In genomic region chr3:105892572-105893495, GRCm38 (mm10) we compare ENCODE assay signal across 8 mouse cellular contexts. TPM values are rescaled to one million over a fixed set of nuclear protein-coding genes. Genes with fewer than 3 reads are reported as not detected.
DNase-seq lines count a peak whose midpoint lies in the region; ATAC-seq and TF ChIP-seq lines count a peak whose summit lies in the region.

No protein-coding gene starts in this region.

- H3K9me3 ChIP-seq in embryonic facial prominence, embryonic 14.5 days (ENCODE audit: control insufficient read depth, low read length) = no peaks in the 10 kb centered on the region
- no peaks in the 10 kb centered on the region for H3K9me3 ChIP-seq in lung, embryonic 15.5 days
- H3K9me3 ChIP-seq in stomach, postnatal 0 days (ENCODE audit: control insufficient read depth, low read length) = no peaks in the 10 kb centered on the region
- H3K9me3 ChIP-seq in forebrain, postnatal 0 days (ENCODE audit: low read length) = no peaks in the 10 kb centered on the region
- H3K9me3 ChIP-seq in neural tube, embryonic 15.5 days (replicated peaks) = no peaks in the 10 kb centered on the region
- H3K9me3 ChIP-seq in hindbrain, embryonic 13.5 days = no peaks in the 10 kb centered on the region

- TF ChIP-seq EP300 in stomach, postnatal 0 days (optimal IDR thresholded peaks at IDR 0.05) = no peak

- H3K4me2 ChIP-seq in embryonic facial prominence, embryonic 14.5 days (ENCODE audit: low read depth, low read length) = no peak overlapping the region
- H3K4me2 ChIP-seq in lung, embryonic 15.5 days = no peak overlapping the region
- H3K4me2 ChIP-seq in stomach, postnatal 0 days (replicated peaks; ENCODE audit: low read depth) = no peak overlapping the region
- H3K4me2 ChIP-seq in forebrain, postnatal 0 days (ENCODE audit: low read depth) = no peak overlapping the region
- H3K4me2 ChIP-seq in neural tube, embryonic 15.5 days = no peak overlapping the region
- no peak overlapping the region for H3K4me2 ChIP-seq in hindbrain, embryonic 13.5 days

- 74% methylated on average over 19 of the region's 19 CpGs for WGBS in embryonic facial prominence, embryonic 14.5 days
- WGBS in lung, embryonic 15.5 days = 73% methylated on average over 19 of the region's 19 CpGs
- 73% methylated on average over 19 of the region's 19 CpGs for WGBS in stomach, postnatal 0 days
- WGBS in forebrain, postnatal 0 days = 92% methylated on average over 19 of the region's 19 CpGs
- WGBS in neural tube, embryonic 15.5 days = 86% methylated on average over 19 of the region's 19 CpGs
- 88% methylated on average over 19 of the region's 19 CpGs for WGBS in hindbrain, embryonic 13.5 days

- no peak overlapping the region for H3K9ac ChIP-seq in embryonic facial prominence, embryonic 14.5 days (ENCODE audit: low read depth, low read length)
- H3K9ac ChIP-seq in lung, embryonic 15.5 days = no peak overlapping the region
- no peak overlapping the region for H3K9ac ChIP-seq in stomach, postnatal 0 days (ENCODE audit: low read length)
- no peak overlapping the region for H3K9ac ChIP-seq in forebrain, postnatal 0 days
- no peak overlapping the region for H3K9ac ChIP-seq in neural tube, embryonic 15.5 days (replicated peaks)
- H3K9ac ChIP-seq in hindbrain, embryonic 13.5 days = no peak overlapping the region

- ATAC-seq in embryonic facial prominence, embryonic 14.5 days (ENCODE audit: low read depth) = no peak
- no peak for ATAC-seq in lung, embryonic 15.5 days (ENCODE audit: borderline replicate concordance, extremely low read depth, low FRiP score, low TSS enrichment)
- ATAC-seq in stomach, postnatal 0 days (ENCODE audit: low FRiP score, low TSS enrichment) = no peak
- no peak for ATAC-seq in forebrain, postnatal 0 days
- no peak for ATAC-seq in neural tube, embryonic 15.5 days (ENCODE audit: low FRiP score)
- ATAC-seq in hindbrain, embryonic 13.5 days (ENCODE audit: low FRiP score) = no peak

- peaks cover 21% of the 10 kb centered on the region for H3K4me1 ChIP-seq in embryonic facial prominence, embryonic 14.5 days (ENCODE audit: control insufficient read depth, insufficient read depth, low read length)
- peaks cover 31% of the 10 kb centered on the region for H3K4me1 ChIP-seq in lung, embryonic 15.5 days
- H3K4me1 ChIP-seq in stomach, postnatal 0 days (replicated peaks; ENCODE audit: control insufficient read depth, insufficient read depth) = peaks cover 11% of the 10 kb centered on the region
- no peaks in the 10 kb centered on the region for H3K4me1 ChIP-seq in forebrain, postnatal 0 days (ENCODE audit: insufficient read depth)
- no peaks in the 10 kb centered on the region for H3K4me1 ChIP-seq in neural tube, embryonic 15.5 days
- peaks cover 6% of the 10 kb centered on the region; the same call in 1 of the 2 replicates for H3K4me1 ChIP-seq in hindbrain, embryonic 13.5 days (replicated peaks)

- no peaks in the 10 kb centered on the region for H3K27me3 ChIP-seq in embryonic facial prominence, embryonic 14.5 days (replicated peaks; ENCODE audit: control insufficient read depth, insufficient read depth, low read length)
- no peaks in the 10 kb centered on the region for H3K27me3 ChIP-seq in lung, embryonic 15.5 days
- no peaks in the 10 kb centered on the region for H3K27me3 ChIP-seq in stomach, postnatal 0 days (ENCODE audit: control insufficient read depth, insufficient read depth, low read length)
- H3K27me3 ChIP-seq in forebrain, postnatal 0 days (ENCODE audit: insufficient read depth, low read length) = no peaks in the 10 kb centered on the region
- no peaks in the 10 kb centered on the region for H3K27me3 ChIP-seq in neural tube, embryonic 15.5 days (replicated peaks)
- H3K27me3 ChIP-seq in hindbrain, embryonic 13.5 days = no peaks in the 10 kb centered on the region

- H3K4me3 ChIP-seq in embryonic facial prominence, embryonic 14.5 days (ENCODE audit: low read depth, low read length) = no peak overlapping the region
- H3K4me3 ChIP-seq in lung, embryonic 15.5 days = no peak overlapping the region
- H3K4me3 ChIP-seq in stomach, postnatal 0 days (ENCODE audit: low read depth, low read length) = no peak overlapping the region
- H3K4me3 ChIP-seq in forebrain, postnatal 0 days (ENCODE audit: low read depth, low read length) = no peak overlapping the region
- H3K4me3 ChIP-seq in neural tube, embryonic 15.5 days (replicated peaks) = no peak overlapping the region
- H3K4me3 ChIP-seq in hindbrain, embryonic 13.5 days = no peak overlapping the region

- peak; percentile 23 for DNase-seq in kidney, adult 11 months
- DNase-seq in kidney, postnatal 14 days = no peak
- peak; percentile 43 for DNase-seq in embryonic facial prominence, embryonic 14.5 days (ENCODE audit: low spot score)
- DNase-seq in stomach, postnatal 0 days (ENCODE audit: low spot score) = peak; percentile 22
- DNase-seq in forebrain, postnatal 0 days = no peak

- no peak for TF ChIP-seq CTCF in stomach, postnatal 0 days (IDR thresholded peaks at IDR 0.05; ENCODE audit: low read depth)
- TF ChIP-seq CTCF in forebrain, postnatal 0 days (IDR thresholded peaks at IDR 0.05; ENCODE audit: low read depth) = no peak

- H3K36me3 ChIP-seq in embryonic facial prominence, embryonic 14.5 days (ENCODE audit: control insufficient read depth, insufficient read depth, low read length) = no peaks in the 10 kb centered on the region
- no peaks in the 10 kb centered on the region for H3K36me3 ChIP-seq in lung, embryonic 15.5 days
- H3K36me3 ChIP-seq in stomach, postnatal 0 days (ENCODE audit: control insufficient read depth, insufficient read depth, low read length) = no peaks in the 10 kb centered on the region
- H3K36me3 ChIP-seq in forebrain, postnatal 0 days (ENCODE audit: insufficient read depth) = no peaks in the 10 kb centered on the region
- no peaks in the 10 kb centered on the region for H3K36me3 ChIP-seq in neural tube, embryonic 15.5 days
- no peaks in the 10 kb centered on the region for H3K36me3 ChIP-seq in hindbrain, embryonic 13.5 days

- H3K27ac ChIP-seq in embryonic facial prominence, embryonic 14.5 days (replicated peaks; ENCODE audit: low read depth, low read length) = no peak overlapping the region; the same call in 1 of the 2 replicates
- peak overlapping the region; percentile 59 for H3K27ac ChIP-seq in lung, embryonic 15.5 days
- peak overlapping the region; percentile 35 for H3K27ac ChIP-seq in stomach, postnatal 0 days (replicated peaks)
- no peak overlapping the region for H3K27ac ChIP-seq in forebrain, postnatal 0 days (ENCODE audit: low read depth, low read length)
- no peak overlapping the region for H3K27ac ChIP-seq in neural tube, embryonic 15.5 days (replicated peaks)
- no peak overlapping the region for H3K27ac ChIP-seq in hindbrain, embryonic 13.5 days

RNA-seq across cellular contexts. Expression of gene Tmigd3, which starts 22.1 kb away (rescaled TPM):
- 0.68 and 0.89 TPM in 2 replicates for polyA plus RNA-seq in embryonic facial prominence, embryonic 14.5 days (2014; fragmentation: Nextera tagmentation; extraction: Ambion mirVana)
- 0.25 and 0.47 TPM in 2 replicates for polyA plus RNA-seq in lung, embryonic 15.5 days (2015; fragmentation: Nextera tagmentation; extraction: Ambion mirVana)
- polyA plus RNA-seq in stomach, postnatal 0 days (2015; fragmentation: Nextera tagmentation; extraction: Ambion mirVana) = 0.17 and 0.36 TPM in 2 replicates
- 1.4 TPM in 1 of 2 replicates, not detected in the other for total RNA-seq in forebrain, postnatal 0 days (2014; rRNA removed)
- 0.21 TPM in 1 of 2 replicates, not detected in the other for polyA plus RNA-seq in forebrain, postnatal 0 days (2015; fragmentation: Nextera tagmentation; extraction: Ambion mirVana)
- not detected in 2 replicates for polyA plus RNA-seq in neural tube, embryonic 15.5 days (2015; fragmentation: Nextera tagmentation; extraction: Ambion mirVana)
- not detected in 2 replicates for polyA plus RNA-seq in hindbrain, embryonic 13.5 days (2015; fragmentation: Nextera tagmentation; extraction: Ambion mirVana)

RNA-seq across cellular contexts. Expression of gene Adora3, which starts 22.2 kb away (rescaled TPM):
- 1.4 and 3.0 TPM in 2 replicates for polyA plus RNA-seq in embryonic facial prominence, embryonic 14.5 days (2014; fragmentation: Nextera tagmentation; extraction: Ambion mirVana)
- polyA plus RNA-seq in lung, embryonic 15.5 days (2015; fragmentation: Nextera tagmentation; extraction: Ambion mirVana) = 0.14 and 0.21 TPM in 2 replicates
- 0.34 and 0.47 TPM in 2 replicates for polyA plus RNA-seq in stomach, postnatal 0 days (2015; fragmentation: Nextera tagmentation; extraction: Ambion mirVana)
- total RNA-seq in forebrain, postnatal 0 days (2014; rRNA removed) = 0.14 and 0.23 TPM in 2 replicates
- 0.31 and 0.35 TPM in 2 replicates for polyA plus RNA-seq in forebrain, postnatal 0 days (2015; fragmentation: Nextera tagmentation; extraction: Ambion mirVana)
- 0.27 and 0.42 TPM in 2 replicates for polyA plus RNA-seq in neural tube, embryonic 15.5 days (2015; fragmentation: Nextera tagmentation; extraction: Ambion mirVana)
- polyA plus RNA-seq in hindbrain, embryonic 13.5 days (2015; fragmentation: Nextera tagmentation; extraction: Ambion mirVana) = 0.26 and 0.30 TPM in 2 replicates

RNA-seq across cellular contexts. Expression of gene I830077J02Rik, which starts 39.6 kb away (rescaled TPM):
- polyA plus RNA-seq in embryonic facial prominence, embryonic 14.5 days (2014; fragmentation: Nextera tagmentation; extraction: Ambion mirVana) = 0.47 and 0.70 TPM in 2 replicates
- polyA plus RNA-seq in lung, embryonic 15.5 days (2015; fragmentation: Nextera tagmentation; extraction: Ambion mirVana) = 0.82 and 0.93 TPM in 2 replicates
- polyA plus RNA-seq in stomach, postnatal 0 days (2015; fragmentation: Nextera tagmentation; extraction: Ambion mirVana) = 0.63 and 1.2 TPM in 2 replicates
- 0.19 and 0.23 TPM in 2 replicates for total RNA-seq in forebrain, postnatal 0 days (2014; rRNA removed)
- 0.22 and 0.35 TPM in 2 replicates for polyA plus RNA-seq in forebrain, postnatal 0 days (2015; fragmentation: Nextera tagmentation; extraction: Ambion mirVana)
- 0.54 and 1.8 TPM in 2 replicates for polyA plus RNA-seq in neural tube, embryonic 15.5 days (2015; fragmentation: Nextera tagmentation; extraction: Ambion mirVana)
- 0.25 and 1.1 TPM in 2 replicates for polyA plus RNA-seq in hindbrain, embryonic 13.5 days (2015; fragmentation: Nextera tagmentation; extraction: Ambion mirVana)

Comparison
In these comparisons a context has a peak if more than half of its experiments do, and no peak if none do; other contexts are left out.
1. DNase-seq: peak in kidney, adult 11 months (single experiment), embryonic facial prominence, embryonic 14.5 days (single experiment) and stomach, postnatal 0 days (single experiment); none in kidney, postnatal 14 days (single experiment) and forebrain, postnatal 0 days (single experiment).
2. H3K27ac ChIP-seq: peak in lung, embryonic 15.5 days (single experiment) and stomach, postnatal 0 days (single experiment); none in embryonic facial prominence, embryonic 14.5 days (single experiment), forebrain, postnatal 0 days (single experiment), neural tube, embryonic 15.5 days (single experiment) and hindbrain, embryonic 13.5 days (single experiment).